Mouse (Mus musculus) adrenal gland, postnatal 14 days (tissue): ENCODE measurements at regions not wholly inside any gene's neighbourhood (a gene's known extent, or its start where the extent isn't known, plus 50 kb on each side); places are given as distances from the start of the nearest gene placed in this dataset.

Source experiments
- DNase-seq: peaks from one replicate; pipeline ENCODE4 v3.0.0; 2021; ENCODE audit warnings: mixed read lengths

DNA sequence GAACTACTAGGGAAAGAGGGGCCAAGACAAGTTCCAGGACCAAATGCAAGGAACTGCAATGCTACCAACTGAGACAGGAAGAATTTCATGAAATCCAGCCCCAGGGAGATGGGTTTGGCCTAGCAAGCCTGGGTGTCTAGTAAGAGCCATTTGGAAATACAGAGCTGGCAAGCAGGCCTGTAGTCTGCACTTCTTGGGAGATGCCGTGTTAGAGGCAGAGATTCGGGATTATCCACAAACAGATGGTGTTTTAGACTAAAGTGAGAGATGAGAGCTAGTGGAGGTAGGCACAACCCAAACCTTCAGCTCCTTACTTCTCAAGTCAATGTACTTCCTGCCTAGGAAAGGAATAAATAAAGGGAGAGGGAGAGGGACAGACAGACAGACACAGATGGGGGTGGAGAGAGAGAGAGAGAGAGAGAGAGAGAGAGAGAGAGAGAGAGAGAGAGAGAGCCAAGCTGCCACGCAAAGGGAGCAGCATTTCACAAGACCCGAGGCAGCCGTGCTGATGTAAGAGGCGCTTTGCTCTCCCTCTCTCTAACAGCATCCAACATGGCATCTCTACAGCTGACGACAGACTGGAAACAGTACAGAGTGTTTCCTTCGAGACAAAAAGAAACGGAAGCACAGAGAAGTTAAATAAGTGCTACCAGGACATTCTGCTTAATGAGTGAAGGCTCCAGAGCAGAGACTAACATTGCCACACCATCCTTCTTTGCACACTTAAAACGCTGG is 182.9 kb downstream of the Irs2 start:
- peak; percentile 35 for DNase-seq

DNA sequence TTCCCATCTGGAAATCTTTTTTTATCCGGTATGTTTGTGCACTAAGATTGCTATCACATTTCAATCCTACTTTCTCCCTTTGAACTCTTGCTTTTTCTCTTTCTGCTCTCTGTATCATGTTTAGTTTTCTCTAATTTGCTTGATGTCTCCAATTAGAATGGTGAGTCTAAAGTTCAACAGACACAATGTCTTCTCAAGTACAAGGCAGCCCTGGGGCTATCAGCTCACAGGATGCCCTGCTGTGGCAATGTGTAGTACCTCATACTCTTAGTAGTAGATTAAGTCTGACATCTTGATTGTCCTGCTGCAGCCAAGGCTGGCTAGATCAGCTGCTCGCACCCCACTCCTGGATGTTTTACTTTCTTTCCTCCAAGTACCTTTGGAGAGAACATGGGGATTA is 186.4 kb downstream of the Irs2 start:
- peak; percentile 19 for DNase-seq

DNA sequence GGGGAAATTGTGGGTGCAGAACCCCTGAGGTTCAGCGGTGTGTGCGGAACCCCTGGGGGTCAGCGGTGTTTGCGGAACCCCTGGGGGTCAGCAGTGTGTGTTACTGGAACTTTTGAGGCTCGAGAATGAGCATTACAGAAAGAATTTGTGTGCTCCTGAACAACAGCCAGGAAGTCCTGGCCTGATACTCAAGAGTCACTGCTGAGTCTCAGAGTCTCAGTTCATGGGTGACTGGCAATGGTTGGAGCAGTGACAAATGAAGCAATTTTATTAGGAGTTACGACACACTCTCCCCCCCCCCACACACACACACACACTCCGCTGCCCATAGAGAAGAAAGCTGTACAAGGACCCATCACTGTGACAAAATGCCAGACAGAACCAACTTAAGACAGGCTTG is 193.8 kb downstream of the Irs2 start:
- DNase-seq: peak; percentile 41

DNA sequence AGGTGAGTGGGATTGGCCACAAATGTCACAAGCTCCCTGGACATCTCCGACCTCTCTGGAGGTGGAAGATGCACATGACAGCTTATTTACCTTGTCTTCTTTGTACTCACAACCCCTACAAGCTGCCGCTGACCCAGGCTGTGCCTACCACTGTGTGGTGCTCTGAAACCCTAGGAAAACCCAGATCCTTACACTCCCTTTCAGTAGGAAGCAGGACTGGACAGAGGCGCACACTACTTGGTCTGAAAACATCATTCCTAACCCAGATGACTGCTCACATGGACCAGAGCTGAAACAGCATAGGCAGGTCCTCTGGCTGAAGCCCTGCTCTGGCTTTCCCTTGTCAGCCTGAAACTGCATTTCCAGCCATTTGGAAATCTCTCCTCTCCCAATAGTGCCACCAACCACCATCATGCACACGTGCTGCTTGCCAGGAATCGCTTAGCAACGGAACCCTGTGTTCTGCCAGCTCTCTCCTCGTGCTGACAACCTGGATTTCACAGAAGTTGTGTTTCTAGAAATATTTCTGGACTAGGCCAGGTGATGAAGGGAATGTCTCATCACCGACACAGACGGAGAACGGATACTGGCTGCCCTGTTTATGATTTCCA is 196.1 kb downstream of the Irs2 start:
- peak; percentile 44 for DNase-seq

DNA sequence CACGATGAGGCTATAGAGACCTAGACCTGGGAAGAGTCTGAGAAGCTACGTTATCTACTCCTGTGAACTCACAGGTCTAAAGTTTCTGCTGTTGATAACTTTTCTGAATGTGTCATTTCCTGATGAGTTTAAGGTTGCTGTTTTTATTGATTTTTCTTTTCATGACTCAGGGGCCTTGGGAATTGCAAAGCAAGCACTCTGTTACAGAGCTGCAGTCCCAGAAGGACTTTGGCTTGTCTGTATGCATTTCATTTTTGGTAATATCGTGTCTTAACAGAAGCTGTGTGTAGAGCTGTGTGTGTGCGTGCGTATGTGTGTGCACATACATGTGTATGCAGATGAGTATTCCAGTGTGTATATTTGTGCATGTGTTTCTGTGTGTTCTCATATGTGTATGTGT is 201.2 kb downstream of the Irs2 start:
- no peak for DNase-seq

GRCm38 (mm10) chr8:10805405-10806151 is 202.7 kb downstream of the Irs2 start:
- no peak for DNase-seq

DNA sequence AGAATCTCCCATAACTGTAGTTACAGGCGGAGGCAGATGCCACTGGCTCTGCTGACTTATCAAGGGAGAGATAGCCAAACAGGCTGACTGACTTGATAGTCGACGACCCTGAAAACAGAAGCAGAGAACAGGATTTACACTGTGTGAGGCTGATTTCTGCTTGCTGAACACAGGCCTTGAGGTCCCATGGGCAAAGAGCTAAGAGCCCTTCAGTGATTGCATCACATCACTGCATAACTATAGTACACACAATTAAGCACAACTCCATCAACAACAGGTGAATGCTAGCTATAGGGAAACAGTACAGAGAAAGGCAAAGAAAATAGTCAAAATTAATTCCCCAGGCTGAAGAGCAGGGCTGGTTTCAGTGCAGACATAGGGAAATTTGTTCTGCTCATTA is 203.3 kb downstream of the Irs2 start:
- no peak for DNase-seq

DNA sequence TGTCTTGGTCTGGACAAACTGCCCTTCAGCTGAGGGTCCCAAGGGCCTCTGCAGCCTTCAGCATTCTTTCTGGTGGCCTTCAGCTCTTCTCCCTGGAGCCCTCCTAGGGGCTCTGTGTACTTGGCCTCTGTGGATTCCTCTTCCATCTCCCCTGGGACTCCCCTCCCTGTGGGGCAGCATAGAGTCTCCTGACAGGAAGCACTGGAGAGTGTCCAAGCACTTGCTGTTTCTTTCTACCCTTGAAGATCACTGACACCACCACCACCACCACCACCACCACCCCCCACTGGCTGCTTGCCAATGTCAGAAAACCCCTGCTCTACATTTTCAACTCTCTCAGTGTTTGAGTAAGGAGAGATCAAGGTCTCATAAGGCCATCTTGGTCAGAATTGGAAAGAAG is 206.3 kb downstream of the Irs2 start:
- DNase-seq: peak; percentile 76

DNA sequence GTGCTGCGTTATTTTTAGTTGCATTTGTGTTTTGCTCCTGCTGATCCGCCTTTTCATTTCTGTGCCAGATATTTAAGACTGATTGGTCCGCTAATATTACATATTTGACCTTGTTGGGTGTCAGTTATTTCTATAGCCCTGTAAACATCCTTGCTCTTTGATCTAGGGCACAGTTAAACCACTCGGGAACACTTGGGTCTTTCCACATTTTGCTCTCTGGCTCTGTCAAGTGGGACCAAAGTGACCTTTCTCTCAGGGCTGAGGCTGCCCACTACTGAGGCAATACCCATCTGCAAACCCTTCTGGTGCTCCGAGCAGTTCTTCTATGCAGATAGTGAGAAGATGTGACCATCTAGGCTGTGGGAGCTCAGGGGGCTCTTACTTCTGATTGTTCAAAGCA is 206.7 kb downstream of the Irs2 start:
- peak; percentile 45 for DNase-seq

GRCm38 (mm10) chr8:10798444-10798843 is 209.8 kb downstream of the Irs2 start:
- no peak for DNase-seq

DNA sequence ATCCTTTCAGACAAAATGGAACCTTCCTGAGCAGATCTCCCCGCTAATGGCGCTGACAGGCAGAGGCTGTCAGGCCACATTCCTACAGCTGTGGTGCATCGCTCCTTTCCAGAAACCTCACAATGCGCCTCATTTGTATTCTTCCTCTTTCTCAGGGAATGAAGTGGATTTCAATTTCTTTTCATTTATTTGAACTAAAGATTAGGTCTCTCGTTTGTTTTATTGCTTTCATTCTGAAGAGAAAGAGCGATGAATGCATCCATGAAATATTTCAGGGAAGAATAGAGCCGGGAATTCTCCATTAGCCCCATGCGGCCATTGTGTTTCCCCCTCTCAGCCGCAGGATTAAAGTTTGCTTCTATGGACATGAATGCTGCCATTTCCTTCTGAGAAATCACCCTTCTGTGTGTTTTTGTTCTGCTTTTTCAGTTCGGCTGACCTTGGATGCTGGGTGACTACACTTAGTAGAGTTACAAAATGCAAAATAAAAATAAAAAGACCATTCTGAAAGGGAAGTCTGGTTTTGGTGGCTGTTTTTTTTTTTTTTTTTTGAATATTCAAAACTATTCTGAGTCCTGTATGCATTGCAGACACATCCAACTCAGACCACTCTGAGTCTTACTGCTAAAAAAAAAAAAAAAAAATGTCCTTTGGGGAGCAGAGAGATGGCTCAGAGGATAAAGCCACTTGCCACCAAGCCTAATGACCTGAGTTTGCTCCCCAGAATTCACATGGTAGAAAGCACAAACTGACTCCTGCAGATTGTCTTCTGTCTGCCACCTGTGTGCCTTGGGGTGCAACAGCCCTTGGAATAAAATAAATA is 213.7 kb downstream of the Irs2 start:
- no peak for DNase-seq

- DNase-seq: no peak
Observed at GRCm38 (mm10) chr8:10793670-10794366, 214.4 kb downstream of the Irs2 start.

- DNase-seq: no peak
Observed at GRCm38 (mm10) chr8:10788496-10789200, 219.6 kb downstream of the Irs2 start.

- DNase-seq: no peak
Observed at GRCm38 (mm10) chr8:10785801-10786200, 222.5 kb downstream of the Irs2 start.

DNA sequence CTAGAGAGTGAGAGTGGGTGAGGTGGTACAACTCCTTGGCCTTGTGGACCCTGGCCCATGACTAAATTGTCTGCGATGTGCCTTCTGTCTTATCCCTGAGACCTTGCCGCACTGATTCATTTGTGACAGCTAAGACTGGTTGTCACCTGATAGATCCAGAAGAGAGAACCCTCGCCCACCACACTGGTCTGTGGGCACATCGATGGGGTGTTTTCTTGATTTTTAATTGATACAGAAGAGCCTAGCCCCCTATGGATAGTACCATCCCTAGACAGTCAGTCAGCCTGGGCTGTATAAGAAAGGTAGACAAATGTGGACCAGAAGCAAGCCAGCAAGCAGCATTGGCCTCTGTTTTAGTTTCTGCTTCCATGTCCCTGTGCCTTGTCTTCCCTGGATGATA is 222.9 kb downstream of the Irs2 start:
- DNase-seq: no peak

DNA sequence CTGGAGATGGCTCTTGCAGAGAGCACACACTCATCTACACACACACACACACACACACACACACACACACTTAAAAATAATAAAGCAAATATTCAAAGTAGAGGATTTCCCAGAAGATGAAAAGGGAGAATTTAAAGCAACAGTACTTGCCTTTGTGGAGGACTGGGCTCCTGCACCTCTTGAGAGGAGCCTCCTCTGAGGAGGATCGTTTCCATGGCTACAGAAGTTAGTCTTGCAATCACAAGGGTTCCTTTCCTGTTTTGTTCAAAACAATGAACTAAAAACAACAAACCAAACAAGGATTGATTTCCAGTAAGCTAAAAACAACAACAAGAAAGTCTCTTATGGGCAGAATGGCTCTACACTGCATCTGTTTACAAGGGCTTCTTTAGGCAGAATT is 223.8 kb downstream of the Irs2 start:
- DNase-seq: no peak

- no peak for DNase-seq
Observed at GRCm38 (mm10) chr8:10781860-10782259, 226.4 kb downstream of the Irs2 start.

GRCm38 (mm10) chr8:10779636-10780035 is 228.6 kb downstream of the Irs2 start:
- DNase-seq: no peak

GRCm38 (mm10) chr8:10775202-10776010 is 232.9 kb downstream of the Irs2 start:
- DNase-seq: no peak

DNA sequence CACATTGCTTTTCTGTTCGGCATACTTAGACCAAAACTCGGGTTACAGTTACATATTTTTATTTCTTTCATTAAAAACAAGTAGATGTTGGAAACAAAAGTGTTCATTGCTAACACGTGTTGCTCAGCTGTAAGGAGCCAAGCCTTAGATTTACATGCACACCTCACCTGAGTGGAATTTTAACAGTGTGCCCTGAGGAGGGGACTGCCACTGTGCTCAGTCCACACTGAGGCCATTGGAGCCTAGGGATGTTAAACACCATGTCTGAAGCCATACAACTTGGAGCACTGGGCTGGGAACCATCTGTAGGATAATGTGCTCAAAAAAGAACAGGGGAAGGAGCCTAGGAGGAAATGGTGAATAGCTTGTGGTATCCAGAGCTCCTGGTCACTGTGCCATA is 233.5 kb downstream of the Irs2 start:
- DNase-seq: no peak
